In genomic region chr4:45591405-45592315, GRCm38 (mm10) we compare ENCODE assay signal across 8 mouse cellular contexts. TPM values are rescaled to one million over a fixed set of nuclear protein-coding genes. Genes with fewer than 3 reads are reported as not detected.
DNase-seq lines count a peak whose midpoint lies in the region; ATAC-seq and TF ChIP-seq lines count a peak whose summit lies in the region.

No protein-coding gene starts in this region.

- TF ChIP-seq CTCF in forebrain, postnatal 0 days (IDR thresholded peaks at IDR 0.05; ENCODE audit: low read depth), result no peak

- intact Hi-C loops in left cerebral cortex, postnatal 4 days (cut with DNase I), result no loop called here
- intact Hi-C loops in left cerebral cortex, postnatal 14 days (cut with DNase I), result no loop called here

- 8% methylated on average over 23 of the region's 23 CpGs for WGBS in forebrain, postnatal 0 days
- 7% methylated on average over 23 of the region's 23 CpGs for WGBS in limb, embryonic 12.5 days
- 9% methylated on average over 23 of the region's 23 CpGs for WGBS in stomach, embryonic 14.5 days

- H3K27me3 ChIP-seq in forebrain, postnatal 0 days (ENCODE audit: insufficient read depth, low read length), result no peaks in the 10 kb centered on the region; the same call in 1 of the 2 replicates
- H3K27me3 ChIP-seq in limb, embryonic 12.5 days, result peaks cover 52% of the 10 kb centered on the region
- H3K27me3 ChIP-seq in stomach, embryonic 14.5 days (ENCODE audit: control insufficient read depth, insufficient read depth, low read length), result no peaks in the 10 kb centered on the region

- H3K9me3 ChIP-seq in forebrain, postnatal 0 days (ENCODE audit: low read length), result no peaks in the 10 kb centered on the region
- H3K9me3 ChIP-seq in limb, embryonic 12.5 days, result no peaks in the 10 kb centered on the region; the same call in 1 of the 2 replicates
- H3K9me3 ChIP-seq in stomach, embryonic 14.5 days (ENCODE audit: control insufficient read depth, low read depth, low read length), result no peaks in the 10 kb centered on the region

- no peak overlapping the region for H3K9ac ChIP-seq in forebrain, postnatal 0 days
- peak overlapping the region; percentile 9; the same call in 1 of the 2 replicates for H3K9ac ChIP-seq in limb, embryonic 12.5 days (replicated peaks)
- no peak overlapping the region for H3K9ac ChIP-seq in stomach, embryonic 14.5 days (replicated peaks; ENCODE audit: low read depth, low read length)

- peaks cover 9% of the 10 kb centered on the region; the same call in 1 of the 2 replicates for H3K4me1 ChIP-seq in forebrain, postnatal 0 days (ENCODE audit: insufficient read depth)
- H3K4me1 ChIP-seq in limb, embryonic 12.5 days (replicated peaks), result peaks cover 8% of the 10 kb centered on the region
- H3K4me1 ChIP-seq in stomach, embryonic 14.5 days (ENCODE audit: control insufficient read depth, insufficient read depth, low read length), result 0 out of 2 replicates have a peak, but pooled peaks cover under 1% of the 10 kb centered on the region

- H3K4me2 ChIP-seq in forebrain, postnatal 0 days (ENCODE audit: low read depth), result peak overlapping the region; percentile 44
- H3K4me2 ChIP-seq in limb, embryonic 12.5 days, result peak overlapping the region; percentile 54
- H3K4me2 ChIP-seq in stomach, embryonic 14.5 days (replicated peaks; ENCODE audit: low read depth, low read length), result peak overlapping the region; percentile 43

- peak; percentile 24 for DNase-seq in left cerebral cortex, postnatal 4 days
- DNase-seq in left cerebral cortex, postnatal 14 days (ENCODE audit: low spot score in 2 of 2), result no peak
- DNase-seq in forebrain, postnatal 0 days, result no peak
- no peak for DNase-seq in gastrocnemius, adult 8-10 months (ENCODE audit: low spot score in 2 of 2)
- DNase-seq in spleen, adult 12 weeks (ENCODE audit: low spot score), result no peak

- H3K36me3 ChIP-seq in forebrain, postnatal 0 days (ENCODE audit: insufficient read depth), result no peaks in the 10 kb centered on the region
- H3K36me3 ChIP-seq in limb, embryonic 12.5 days, result no peaks in the 10 kb centered on the region
- no peaks in the 10 kb centered on the region for H3K36me3 ChIP-seq in stomach, embryonic 14.5 days (ENCODE audit: control insufficient read depth, insufficient read depth, low read length)

- H3K27ac ChIP-seq in forebrain, postnatal 0 days (ENCODE audit: low read depth, low read length), result no peak overlapping the region
- no peak overlapping the region for H3K27ac ChIP-seq in limb, embryonic 12.5 days
- no peak overlapping the region for H3K27ac ChIP-seq in stomach, embryonic 14.5 days (ENCODE audit: low read length)

- ATAC-seq in forebrain, postnatal 0 days, result peak; percentile 34; the same call in 1 of the 2 replicates
- no peak for ATAC-seq in limb, embryonic 12.5 days (ENCODE audit: insufficient number of reproducible peaks, insufficient read depth, low FRiP score, low TSS enrichment, low read depth)
- no peak; the same call in 1 of the 2 replicates for ATAC-seq in stomach, embryonic 14.5 days (ENCODE audit: insufficient number of reproducible peaks, insufficient read depth, low FRiP score, low read depth)
- ATAC-seq in erythroid progenitor cell, adult 5-6 weeks (replicated peaks; ENCODE audit: low FRiP score, poor library complexity, severe bottlenecking), result no peak

- 0 out of 2 replicates have a peak overlapping the region, but pooled peaks have one; percentile 15 for H3K4me3 ChIP-seq in forebrain, postnatal 0 days (ENCODE audit: low read depth, low read length)
- H3K4me3 ChIP-seq in limb, embryonic 12.5 days (replicated peaks), result peak overlapping the region; percentile 27
- H3K4me3 ChIP-seq in stomach, embryonic 14.5 days (ENCODE audit: low read depth, low read length), result peak overlapping the region; percentile 14; the same call in 1 of the 2 replicates

RNA-seq across cellular contexts. Expression of gene Shb, which starts 59.4 kb away (rescaled TPM):
- 10 to 100 TPM; 23.0 to 25.6 TPM for total RNA-seq in left cerebral cortex, postnatal 4 days (2021)
- 10 to 100 TPM; 12.1 to 15.0 TPM for total RNA-seq in left cerebral cortex, postnatal 14 days (2021)
- total RNA-seq in forebrain, postnatal 0 days (2014; rRNA removed), result 26.7 and 32.6 TPM in 2 replicates
- 8.5 and 8.6 TPM in 2 replicates for polyA plus RNA-seq in forebrain, postnatal 0 days (2015; fragmentation: Nextera tagmentation; extraction: Ambion mirVana)
- polyA plus RNA-seq in limb, embryonic 12.5 days (2016; fragmentation: Nextera tagmentation; extraction: Ambion mirVana), result 6.6 and 8.3 TPM in 2 replicates
- polyA plus RNA-seq in stomach, embryonic 14.5 days (2014; fragmentation: Nextera tagmentation; extraction: Ambion mirVana), result 4.4 and 5.2 TPM in 2 replicates
- 1 to 10 TPM; 4.1 to 8.8 (median 6.6) TPM for total RNA-seq in gastrocnemius, adult 8-10 months (2022)
- 1.3 TPM in 1 of 2 replicates, not detected in the other for total RNA-seq in erythroid progenitor cell, adult 5-6 weeks (2015; ENCODE audit: low replicate concordance)
- 1.5 and 6.5 TPM in 2 replicates for total RNA-seq in erythroid progenitor cell, adult 5-6 weeks (2017; ENCODE audit: low replicate concordance)
